Mouse (Mus musculus) ES-E14 (cell line): ENCODE measurements around the gene B4galnt1.

Experiments
- CHD2 ChIP-seq: IDR thresholded peaks from 2 replicates; pipeline ENCODE4 v1.6.1; 2014; ENCODE audit warnings: mild to moderate bottlenecking, low read depth, low read length, inconsistent platforms
- HCFC1 ChIP-seq: IDR thresholded peaks from 2 replicates; pipeline ENCODE4 v1.6.1; 2012; ENCODE audit warnings: low read length, inconsistent platforms, borderline replicate concordance; ENCODE audit not compliant: insufficient read depth
- ZC3H11A ChIP-seq: IDR thresholded peaks from 2 replicates; pipeline ENCODE4 v1.6.1; 2012; ENCODE audit warnings: low read depth, mild to moderate bottlenecking, inconsistent platforms, low read length, borderline replicate concordance

DNA sequence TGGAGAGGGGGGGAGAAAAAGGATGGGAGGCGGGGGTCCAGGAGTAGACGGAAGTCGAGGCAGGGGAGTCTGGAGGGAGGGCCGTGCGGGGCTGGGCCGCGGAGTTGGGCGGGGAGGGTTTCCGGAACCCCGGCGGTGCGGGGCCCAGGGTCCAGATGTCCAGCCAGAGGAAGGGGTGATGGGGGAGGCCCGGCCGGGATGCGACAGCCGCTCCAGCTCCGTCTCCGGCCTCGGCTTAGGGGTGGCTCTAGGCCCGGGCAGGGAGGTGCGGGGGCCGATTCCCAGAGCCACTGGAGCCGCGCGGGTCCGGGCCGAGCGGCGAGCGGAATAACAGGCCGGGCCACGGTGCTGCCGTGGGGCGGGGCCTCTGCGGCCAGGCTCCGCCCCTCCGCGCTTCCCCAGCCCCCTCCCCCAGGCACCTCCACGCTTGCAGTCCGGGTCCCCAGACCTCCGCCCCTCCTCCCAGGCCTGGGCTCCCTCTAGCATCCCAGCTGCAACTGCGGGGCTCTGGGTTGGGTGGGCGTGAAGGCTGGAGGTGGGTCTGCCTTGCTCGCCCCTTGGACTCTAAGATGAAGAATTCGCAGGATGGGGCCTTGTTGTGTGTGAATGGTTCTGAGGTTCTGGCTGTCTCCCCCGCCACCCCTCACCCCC is 23.6 kb downstream of the B4galnt1 start:
- TF ChIP-seq HCFC1 (no peak), CHD2 (no peak), ZC3H11A (no peak)
